Mouse (Mus musculus): ENCODE results near the gene Zfp442. TPM values are rescaled to one million over a fixed set of nuclear protein-coding genes. Genes with fewer than 3 reads are reported as not detected.
A peak's percentile ranks its signal among the peaks of the same experiment; 100 is the strongest.
"Not testable (repeated sequence)": the region's sequence is repeated elsewhere in the genome, so short reads cannot be mapped to it uniquely, and the experiment has no call there.

Gene Zfp442
- polyA plus RNA-seq (2015; fragmentation: Nextera tagmentation; extraction: Ambion mirVana) = 8.2 and 9.2 TPM in 2 replicates

GRCm38 (mm10) chr2:150451180-150451919 is at the start of gene Zfp442:
Gene Zfp442, minus strand, starts transcription at chr2:150451486.
- peak within 1 kb of the TSS; percentile 40; the same call in 1 of the 2 replicates for H3K27ac ChIP-seq
- H3K27me3 ChIP-seq; H3K36me3 ChIP-seq (ENCODE audit: poor library complexity, severe bottlenecking); H3K9me3 ChIP-seq (replicated peaks); H3K4me1 ChIP-seq: not testable (repeated sequence)
- peak within 1 kb of the TSS; percentile 67 for H3K9ac ChIP-seq
- peak within 1 kb of the TSS; percentile 60 for H3K4me2 ChIP-seq
- WGBS = 1% methylated on average over 18 of the region's 18 CpGs
- peak within 1 kb of the TSS; percentile 50 for H3K4me3 ChIP-seq
- ATAC-seq = peak; percentile 100

GRCm38 (mm10) chr2:150500124-150500973 is 49.1 kb upstream of the Zfp442 start:
- H3K9me3 ChIP-seq (replicated peaks); H3K4me1 ChIP-seq; ATAC-seq; H3K27me3 ChIP-seq; H3K9ac ChIP-seq; H3K36me3 ChIP-seq (ENCODE audit: poor library complexity, severe bottlenecking); H3K27ac ChIP-seq: not testable (repeated sequence)
- WGBS = 47% methylated on average over 60 of the region's 60 CpGs
- Histone ChIP-seq H3K4me3 (peak overlapping the region; percentile 27), H3K4me2 (peak overlapping the region; percentile 51)

DNA sequence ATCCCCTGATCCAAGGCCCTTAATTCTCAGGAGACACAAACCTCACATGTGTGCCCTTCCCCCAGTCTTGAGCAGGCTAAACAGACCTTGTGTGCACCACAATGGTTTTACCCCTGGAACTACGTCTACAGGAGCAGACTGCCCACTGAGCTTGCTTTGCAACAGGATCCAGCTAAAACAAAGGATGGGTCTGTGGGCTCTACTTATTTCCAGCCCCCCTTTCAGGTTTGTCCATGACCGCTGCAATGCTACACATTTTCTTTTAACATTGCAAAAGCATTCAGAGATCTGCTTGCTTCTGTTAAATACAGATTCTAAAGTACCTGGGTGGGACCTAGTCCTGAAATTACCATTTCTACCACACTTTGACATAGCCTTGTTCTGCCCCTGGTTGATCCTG is 41.7 kb upstream of the Zfp442 start:
- Histone ChIP-seq H3K27ac (no peak overlapping the region), H3K9me3 (replicated peaks) (no peaks in the 10 kb centered on the region; the same call in 1 of the 2 replicates), H3K36me3 (ENCODE audit: poor library complexity, severe bottlenecking) (no peaks in the 10 kb centered on the region), H3K4me3 (no peak overlapping the region), H3K4me2 (no peak overlapping the region), H3K27me3 (no peaks in the 10 kb centered on the region), H3K9ac (no peak overlapping the region), H3K4me1 (no peaks in the 10 kb centered on the region)
- ATAC-seq = no peak
- WGBS = 53% methylated on average over 2 of the region's 2 CpGs

DNA sequence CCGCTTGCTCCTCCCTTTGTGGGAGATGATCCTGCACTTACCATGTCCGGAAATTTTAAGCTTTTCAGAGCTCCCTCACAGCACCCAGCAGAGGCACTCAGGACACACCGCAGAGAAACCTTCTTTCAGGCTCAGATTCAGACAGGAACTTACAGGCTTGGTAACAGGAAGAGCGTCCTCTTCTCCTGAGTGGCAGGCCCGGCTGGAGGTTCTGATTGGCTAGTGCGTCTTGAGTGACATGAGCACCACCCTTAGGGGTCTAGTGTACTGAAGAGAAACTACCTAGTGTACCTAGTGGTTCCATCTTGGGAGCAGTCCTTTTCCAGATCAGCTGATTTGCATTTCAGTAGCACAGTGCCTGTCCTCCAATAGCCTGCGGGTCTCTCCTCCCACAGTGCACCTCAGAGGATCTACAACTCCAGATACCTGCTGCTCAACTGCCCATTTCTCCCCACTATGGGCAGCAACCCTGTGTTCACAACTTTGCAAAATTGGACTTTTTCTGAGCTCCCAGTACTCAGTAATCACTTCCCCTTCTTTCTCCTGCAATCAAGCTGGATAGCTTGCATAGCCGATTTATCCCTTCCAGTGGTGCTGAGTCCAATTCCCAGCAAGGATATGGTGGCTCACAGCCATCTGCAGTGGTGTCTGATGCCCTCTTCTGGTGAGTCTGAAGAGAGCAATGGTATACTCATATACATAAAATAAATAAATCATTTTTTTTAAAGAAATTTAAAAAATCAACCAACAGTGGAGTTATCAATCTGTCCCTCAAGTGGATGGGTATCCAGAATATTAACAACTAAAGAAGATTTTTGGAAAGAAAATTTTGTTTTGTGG is 33.9 kb upstream of the Zfp442 start, which contains the start of gene Zfp345:
TSS of gene Zfp345 (minus strand) at position 153 of the 840 bp plus-strand sequence.
- WGBS = 71% methylated on average over 8 of the region's 8 CpGs
- not testable (repeated sequence) for H3K9me3 ChIP-seq (replicated peaks); ATAC-seq; H3K27me3 ChIP-seq; H3K9ac ChIP-seq; H3K4me2 ChIP-seq; H3K4me3 ChIP-seq; H3K36me3 ChIP-seq (ENCODE audit: poor library complexity, severe bottlenecking); H3K4me1 ChIP-seq; H3K27ac ChIP-seq

DNA sequence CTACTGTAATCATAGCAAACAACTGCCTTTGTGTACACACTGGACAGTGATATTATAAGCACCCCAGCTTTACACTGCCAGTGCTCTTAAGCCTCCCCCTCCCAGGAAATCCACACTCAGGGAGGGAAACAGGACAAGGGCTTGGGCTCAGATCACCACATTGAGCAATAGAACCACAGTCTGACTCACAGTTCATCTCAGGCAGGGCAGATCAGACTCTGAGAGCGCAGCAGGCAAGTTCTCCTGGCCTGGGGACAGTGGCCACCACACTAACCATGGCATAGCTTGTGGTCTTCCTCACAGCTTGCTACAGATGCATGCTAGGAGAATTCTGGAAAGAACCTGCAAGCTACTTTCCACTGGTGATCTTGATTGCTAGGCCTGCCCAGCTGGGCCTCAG is 12.2 kb downstream of the Zfp442 start:
- H3K27me3 ChIP-seq, H3K4me3 ChIP-seq, H3K27ac ChIP-seq, H3K4me2 ChIP-seq, ATAC-seq, H3K9ac ChIP-seq, H3K4me1 ChIP-seq: not testable (repeated sequence)
- peaks cover 21% of the 10 kb centered on the region for H3K9me3 ChIP-seq (replicated peaks)
- peaks cover 21% of the 10 kb centered on the region for H3K36me3 ChIP-seq (ENCODE audit: poor library complexity, severe bottlenecking)
- WGBS = 95% methylated on average over 1 of the region's 1 CpGs

DNA sequence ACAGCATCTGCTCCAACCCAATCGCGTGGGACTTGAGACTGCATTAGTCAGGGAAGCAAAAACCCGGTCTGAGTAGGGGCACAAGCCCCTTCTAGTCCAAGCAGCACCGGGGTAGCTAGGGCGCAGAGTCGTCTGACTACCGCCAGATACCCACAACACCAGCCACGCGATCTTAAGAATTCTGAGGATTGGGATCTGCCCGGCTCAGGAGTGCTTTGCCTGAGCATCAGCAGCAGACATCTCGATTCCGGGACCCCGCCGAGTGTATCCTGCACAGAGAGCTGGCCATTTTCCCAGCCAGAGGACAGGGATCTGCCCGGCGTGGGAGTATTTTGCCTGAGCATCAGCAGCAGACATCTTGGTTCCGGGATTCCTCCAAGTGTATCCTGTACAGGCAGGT is 39.1 kb downstream of the Zfp442 start:
- H3K9ac ChIP-seq, H3K27ac ChIP-seq, H3K4me2 ChIP-seq, H3K4me1 ChIP-seq, H3K4me3 ChIP-seq, ATAC-seq, H3K27me3 ChIP-seq: not testable (repeated sequence)
- WGBS = 90% methylated on average over 17 of the region's 17 CpGs
- Histone ChIP-seq H3K9me3 (replicated peaks) (peaks cover 15% of the 10 kb centered on the region), H3K36me3 (ENCODE audit: poor library complexity, severe bottlenecking) (peaks cover 30% of the 10 kb centered on the region)

GRCm38 (mm10) chr2:150390198-150390597 is 61.1 kb downstream of the Zfp442 start:
- WGBS = 94% methylated on average over 1 of the region's 1 CpGs
- ATAC-seq = no peak
- no peak overlapping the region for H3K27ac ChIP-seq

DNA sequence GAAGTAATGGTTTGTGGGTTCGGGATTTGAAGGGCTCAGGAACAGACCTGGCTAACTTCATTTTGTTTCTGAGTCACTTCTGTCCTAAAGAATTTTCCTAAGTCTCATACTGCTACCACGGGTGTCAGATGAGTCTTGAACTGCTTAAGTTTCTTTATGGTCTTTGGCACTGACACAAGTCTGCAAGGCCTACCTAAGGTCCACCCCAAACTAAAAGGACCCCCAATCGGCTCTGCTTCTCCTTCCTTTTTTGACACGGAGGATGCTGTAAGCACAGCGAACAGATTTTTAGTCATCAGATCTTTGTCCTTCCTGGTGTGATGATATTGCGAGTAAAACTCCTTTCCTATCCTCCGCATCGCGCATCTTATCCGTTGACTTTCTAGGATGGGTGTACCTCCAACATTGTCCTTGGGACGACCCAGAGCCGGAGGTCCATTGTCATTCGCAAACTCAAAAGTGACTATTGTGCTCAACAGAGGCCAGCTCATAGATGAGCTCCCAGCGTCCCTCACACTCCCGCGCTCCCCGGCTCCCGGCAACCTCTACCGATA is 65.7 kb downstream of the Zfp442 start:
- H3K9ac ChIP-seq; H3K27me3 ChIP-seq; H3K27ac ChIP-seq; H3K9me3 ChIP-seq (replicated peaks); ATAC-seq; H3K4me2 ChIP-seq; H3K4me3 ChIP-seq; H3K36me3 ChIP-seq (ENCODE audit: poor library complexity, severe bottlenecking); H3K4me1 ChIP-seq: not testable (repeated sequence)
- 96% methylated on average over 19 of the region's 19 CpGs for WGBS

More at GRCm38 (mm10) chr2:150390198-150390597, 61.1 kb downstream of the Zfp442 start:
- no peak overlapping the region for H3K9ac ChIP-seq
- H3K4me3 ChIP-seq = no peak overlapping the region
- H3K4me1 ChIP-seq = no peaks in the 10 kb centered on the region
- no peaks in the 10 kb centered on the region for H3K27me3 ChIP-seq
- H3K36me3 ChIP-seq (ENCODE audit: poor library complexity, severe bottlenecking) = no peaks in the 10 kb centered on the region
- H3K4me2 ChIP-seq = no peak overlapping the region
- H3K9me3 ChIP-seq (replicated peaks) = peaks cover 13% of the 10 kb centered on the region

DNA sequence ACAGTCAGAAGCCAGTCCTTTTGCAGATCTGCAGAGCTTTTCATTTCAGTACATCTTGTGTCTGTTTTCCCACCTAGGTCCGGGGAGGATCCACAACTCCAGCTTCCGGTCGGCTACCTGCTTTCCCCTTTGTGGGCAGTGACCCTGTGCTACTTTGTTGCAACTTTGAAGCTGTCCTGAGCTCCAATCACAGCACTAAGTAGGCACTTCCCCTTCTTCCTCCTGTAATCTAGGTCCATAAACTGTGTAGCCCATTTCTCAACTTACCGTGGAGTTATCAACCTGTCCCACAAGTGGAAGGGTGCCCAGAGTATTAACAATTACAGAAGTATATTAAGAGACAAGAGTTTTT is 88.4 kb downstream of the Zfp442 start:
- WGBS = 13% methylated on average over 4 of the region's 4 CpGs
- no peak overlapping the region for H3K27ac ChIP-seq
- peak overlapping the region; percentile 80 for H3K9ac ChIP-seq
- H3K36me3 ChIP-seq (ENCODE audit: poor library complexity, severe bottlenecking) = peaks cover 3% of the 10 kb centered on the region; the same call in 1 of the 2 replicates
- ATAC-seq = peak; percentile 64; the same call in 1 of the 2 replicates
- no peaks in the 10 kb centered on the region for H3K9me3 ChIP-seq (replicated peaks)
- H3K4me1 ChIP-seq = no peaks in the 10 kb centered on the region
- peak overlapping the region; percentile 57 for H3K4me2 ChIP-seq
- H3K27me3 ChIP-seq = no peaks in the 10 kb centered on the region
- peak overlapping the region; percentile 63 for H3K4me3 ChIP-seq

- peak within 1 kb of the TSS; percentile 63 for H3K4me3 ChIP-seq
- not testable (repeated sequence) for H3K27me3 ChIP-seq; H3K9me3 ChIP-seq (replicated peaks); H3K4me1 ChIP-seq; H3K36me3 ChIP-seq (ENCODE audit: poor library complexity, severe bottlenecking)
- peak within 1 kb of the TSS; percentile 80 for H3K9ac ChIP-seq
- peak within 1 kb of the TSS; percentile 85 for H3K27ac ChIP-seq
- peak within 1 kb of the TSS; percentile 57 for H3K4me2 ChIP-seq
- peak; percentile 99 for ATAC-seq
- WGBS = 7% methylated on average over 17 of the region's 17 CpGs
Observed at GRCm38 (mm10) chr2:150362113-150362877, 89.0 kb downstream of the Zfp442 start, which contains the start of gene 3300002I08Rik. Gene 3300002I08Rik, minus strand, starts transcription at chr2:150362765.
